Mouse (Mus musculus) mature B cell (primary cell): ENCODE results near the gene Smok3a.
"Not testable (repeated sequence)": the region's sequence is repeated elsewhere in the genome, so short reads cannot be mapped to it uniquely, and the experiment has no call there.

Source experiments
- in situ Hi-C: fragments of 300-500 bp; cut with MboI; formaldehyde crosslinking; loops from 2 replicates; pipeline ENCODE4 v1.14.3; 2019

Gene Smok3a

DNA sequence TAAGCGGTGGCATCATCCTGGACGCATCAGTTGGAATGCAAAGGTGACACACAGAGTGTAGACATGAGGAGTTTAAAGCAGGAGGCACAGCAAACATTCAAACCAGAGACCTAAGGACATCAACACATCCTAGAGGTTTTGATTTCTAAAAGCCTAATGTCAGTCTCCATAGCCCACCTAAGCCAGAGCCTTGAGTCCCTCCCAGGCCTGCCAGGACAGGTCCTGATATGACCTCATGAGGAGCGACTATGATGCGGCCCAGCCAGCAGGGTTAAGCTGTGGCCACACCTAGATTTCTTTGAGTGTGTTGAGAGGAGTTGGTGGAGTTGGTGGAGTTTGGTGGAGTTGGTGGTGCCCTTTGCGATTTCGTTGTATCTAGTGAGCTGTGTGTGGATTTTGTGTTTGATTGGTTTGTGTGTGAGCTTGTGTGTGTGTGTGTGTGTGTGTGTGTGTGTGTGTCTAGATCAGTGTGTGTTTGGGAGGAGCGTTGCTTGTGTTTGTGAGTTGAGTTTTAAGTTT lies at the start of gene Smok3a, which contains the start of gene Smok3b:
TSS of gene Smok3a (plus strand) at position 301 of the 519 bp plus-strand sequence.
TSS of gene Smok3b (plus strand) at position 469 of the 519 bp plus-strand sequence.
- in situ Hi-C loops: not testable (repeated sequence)

GRCm38 (mm10) chr5:137973161-137973560 lies 47.9 kb upstream of the Smok3a start:
- in situ Hi-C loops: no loop called here

GRCm38 (mm10) chr5:137973738-137974137 lies 47.3 kb upstream of the Smok3a start:
- in situ Hi-C loops: no loop called here

GRCm38 (mm10) chr5:137974724-137975123 lies 46.3 kb upstream of the Smok3a start:
- in situ Hi-C loops: no loop called here

GRCm38 (mm10) chr5:137975434-137975833 lies 45.6 kb upstream of the Smok3a start:
- in situ Hi-C loops: no loop called here

GRCm38 (mm10) chr5:137977291-137977690 lies 43.8 kb upstream of the Smok3a start:
- in situ Hi-C loops: no loop called here

- in situ Hi-C loops: no loop called here
These were observed 42.0 kb upstream of the Smok3a start for GRCm38 (mm10) chr5:137979081-137979480.

DNA sequence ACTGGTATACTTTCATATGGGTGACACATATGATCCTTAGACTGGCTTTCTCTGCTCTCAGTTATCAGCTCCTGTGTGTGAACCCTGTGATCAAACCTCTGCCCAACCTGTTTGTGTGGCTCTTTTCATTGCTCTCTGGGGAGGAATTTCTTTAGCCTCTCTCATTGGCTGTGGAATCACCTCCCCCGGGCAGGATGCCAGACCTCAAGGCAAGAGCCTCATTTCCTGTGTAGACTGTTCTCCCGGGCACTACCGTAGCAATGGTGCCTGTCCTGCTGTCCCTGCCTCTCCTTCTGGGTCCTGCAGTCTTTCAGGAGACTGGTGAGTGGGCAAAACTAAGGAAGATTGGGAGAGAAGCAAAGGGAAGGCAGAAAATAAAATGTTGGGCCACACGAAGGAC lies 39.8 kb upstream of the Smok3a start, which contains the start of gene Azgp1:
TSS of gene Azgp1 (plus strand) at position 221 of the 400 bp plus-strand sequence.
- in situ Hi-C loops: no loop called here

- in situ Hi-C loops: no loop called here
These were observed 34.7 kb upstream of the Smok3a start for GRCm38 (mm10) chr5:137986351-137986750.

DNA sequence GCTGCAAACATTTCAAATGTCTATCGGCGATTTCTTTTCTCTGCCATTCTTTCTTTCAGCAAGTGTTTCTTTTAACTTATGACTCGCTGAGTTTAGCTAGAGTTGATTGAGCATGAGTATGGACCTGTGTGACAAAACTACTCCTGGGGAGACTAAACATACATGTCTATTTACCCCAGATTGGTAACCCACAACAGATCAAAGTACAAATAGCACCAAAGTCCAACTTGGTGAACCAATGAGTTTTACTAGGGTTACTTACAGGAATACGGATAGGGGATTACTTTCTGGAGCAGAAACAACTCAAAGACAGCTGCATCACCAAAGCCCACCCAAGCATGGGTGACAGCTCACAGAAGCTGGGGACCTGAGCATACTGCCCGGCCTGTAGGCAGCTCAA lies 11.6 kb upstream of the Smok3a start:
- in situ Hi-C loops: no loop called here

- in situ Hi-C loops: no loop called here
These were observed 8.7 kb upstream of the Smok3a start for GRCm38 (mm10) chr5:138012382-138012781.

GRCm38 (mm10) chr5:138016530-138016929 lies 4.5 kb upstream of the Smok3a start:
- in situ Hi-C loops: no loop called here

DNA sequence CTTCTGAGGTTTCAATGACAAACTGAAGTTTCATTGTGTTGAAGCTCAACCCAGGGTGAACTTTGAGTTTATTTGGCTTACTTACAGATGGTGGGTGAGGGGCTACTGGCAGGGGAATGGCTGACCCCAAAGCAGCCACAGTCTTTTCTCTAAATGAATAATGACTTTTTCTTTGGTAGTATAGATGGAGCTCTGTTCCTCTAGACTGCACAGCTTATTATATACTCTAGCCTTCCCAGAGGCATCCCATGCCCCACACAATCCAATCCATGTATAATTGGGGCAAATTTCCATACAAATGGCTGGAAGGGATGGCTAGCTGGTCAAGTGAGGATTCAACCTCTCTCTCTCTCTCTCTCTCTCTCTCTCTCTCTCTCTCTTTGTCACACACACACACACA lies 4.1 kb upstream of the Smok3a start:
- in situ Hi-C loops: no loop called here

GRCm38 (mm10) chr5:138019577-138019976 lies 1.5 kb upstream of the Smok3a start:
- in situ Hi-C loops: not testable (repeated sequence)

DNA sequence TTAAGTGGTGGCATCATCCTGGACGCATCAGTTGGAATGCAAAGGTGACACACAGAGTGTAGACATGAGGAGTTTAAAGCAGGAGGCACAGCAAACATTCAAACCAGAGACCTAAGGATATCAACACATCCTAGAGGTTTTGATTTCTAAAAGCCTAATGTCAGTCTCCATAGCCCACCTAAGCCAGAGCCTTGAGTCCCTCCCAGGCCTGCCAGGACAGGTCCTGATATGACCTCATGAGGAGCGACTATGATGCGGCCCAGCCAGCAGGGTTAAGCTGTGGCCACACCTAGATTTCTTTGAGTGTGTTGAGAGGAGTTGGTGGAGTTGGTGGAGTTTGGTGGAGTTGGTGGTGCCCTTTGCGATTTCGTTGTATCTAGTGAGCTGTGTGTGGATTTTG lies 31.8 kb downstream of the Smok3a start, which contains the start of gene Smok3c:
TSS of gene Smok3c (plus strand) at position 301 of the 400 bp plus-strand sequence.
- in situ Hi-C loops: not testable (repeated sequence)

DNA sequence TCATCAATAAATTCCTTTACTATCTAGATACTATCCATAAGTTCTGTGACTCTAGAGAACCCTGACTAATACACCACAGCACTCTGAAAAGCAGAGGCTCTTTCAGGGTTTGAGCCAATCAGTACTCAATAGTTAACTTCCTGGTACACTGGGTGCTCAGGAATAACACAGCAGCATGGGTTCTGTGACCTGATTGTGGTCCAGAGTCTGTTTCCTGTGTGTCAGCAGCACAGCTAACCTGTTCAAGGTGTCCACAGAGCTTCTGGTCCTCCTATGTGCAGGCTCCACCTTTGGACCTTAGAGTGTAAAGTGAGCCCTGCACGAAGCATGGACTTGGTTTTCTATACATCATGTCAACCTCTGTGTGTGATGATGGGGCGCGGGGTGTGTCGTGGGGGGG lies 52.7 kb downstream of the Smok3a start:
- in situ Hi-C loops: no loop called here

GRCm38 (mm10) chr5:138075684-138076083 lies 54.6 kb downstream of the Smok3a start:
- in situ Hi-C loops: no loop called here

DNA sequence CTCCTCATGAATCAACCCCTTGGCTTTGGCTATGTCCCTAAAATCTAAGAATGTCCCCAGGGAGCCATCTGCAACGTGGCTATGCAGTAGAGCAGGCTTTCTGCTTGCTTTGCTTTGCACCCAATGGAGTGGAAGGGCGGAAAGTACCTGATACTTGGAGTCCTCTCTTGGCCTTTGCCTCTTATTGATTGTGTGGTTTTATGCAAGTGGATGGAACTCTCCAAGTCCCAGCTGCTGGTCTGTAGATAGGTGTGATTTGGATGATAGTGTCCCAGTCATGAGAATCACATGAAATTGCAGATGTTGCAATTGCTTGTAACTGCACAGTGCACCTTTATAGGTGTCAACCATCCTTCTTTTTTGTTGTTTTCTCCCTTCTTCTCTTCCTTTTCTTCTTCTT lies 55.1 kb downstream of the Smok3a start:
- in situ Hi-C loops: no loop called here

GRCm38 (mm10) chr5:138080456-138080855 lies 59.4 kb downstream of the Smok3a start:
- in situ Hi-C loops: no loop called here

DNA sequence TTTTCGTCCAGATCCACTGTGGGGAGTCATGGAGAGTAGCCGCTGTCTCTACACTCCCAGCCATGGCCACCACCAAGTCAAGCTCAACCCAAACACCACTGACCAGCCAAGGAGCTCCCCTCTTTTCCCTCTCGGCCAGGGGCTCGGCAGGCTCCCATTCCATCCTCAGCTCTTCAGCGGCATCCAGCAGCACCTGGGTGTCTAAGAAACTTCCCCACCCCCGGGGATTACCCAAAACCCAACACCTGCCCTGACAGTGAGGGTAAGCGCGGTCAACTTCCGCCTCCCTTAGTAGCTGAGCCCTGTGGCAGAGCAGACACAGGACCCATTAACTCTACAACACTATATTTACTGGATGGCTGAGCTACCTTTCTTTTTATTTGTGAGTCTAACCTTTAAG lies 60.4 kb downstream of the Smok3a start:
- in situ Hi-C loops: no loop called here

DNA sequence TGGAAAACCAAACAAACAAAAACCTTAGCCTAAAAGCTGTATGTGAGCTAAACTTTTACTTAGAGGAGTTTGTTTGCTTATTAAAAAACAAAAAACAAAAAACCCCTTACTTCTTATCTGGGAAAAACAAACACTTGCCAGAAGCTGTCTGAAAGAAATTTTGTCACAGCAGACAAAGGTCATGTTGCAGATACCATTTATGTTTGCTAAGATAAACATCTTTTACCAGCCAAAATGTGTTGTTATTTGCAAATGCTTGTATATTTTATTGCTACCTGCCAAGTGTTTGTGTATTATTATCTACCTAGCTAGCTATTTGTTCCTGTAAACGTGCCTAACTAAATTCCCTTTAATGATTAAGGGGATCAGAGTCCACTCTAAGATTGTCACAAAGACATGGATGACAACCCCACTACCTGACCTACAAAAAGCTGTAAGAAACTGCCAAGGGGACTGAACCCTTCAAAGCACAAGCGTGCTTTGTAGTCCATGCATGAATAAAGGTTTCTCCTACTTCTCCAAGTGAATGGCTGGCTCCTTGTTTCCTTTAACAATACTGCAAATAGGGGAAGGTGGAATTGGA lies 62.3 kb downstream of the Smok3a start:
- in situ Hi-C loops: no loop called here

- in situ Hi-C loops: no loop called here
These were observed 62.9 kb downstream of the Smok3a start for GRCm38 (mm10) chr5:138083936-138084335.
